Mouse (Mus musculus) T-helper 17 cell (primary cell): ENCODE data around the gene Dync1li1.
"Not testable (repeated sequence)": the region's sequence is repeated elsewhere in the genome, so short reads cannot be mapped to it uniquely, and the experiment has no call there.

Experiments used
- in situ Hi-C, 2 experiments: fragments of 300-600 bp; cut with MboI, MseI; formaldehyde crosslinking; loops; 1 replicate in 1 of 2; 2 replicates in 1 of 2; pipeline ENCODE4 v1.15.1; 2025; ENCODE audit warnings: high pct_unique_total_duplicates in 2 of 2

Gene Dync1li1

GRCm38 (mm10) chr9:114672703-114673561, 15.7 kb upstream of the Dync1li1 start:
- in situ Hi-C loops: no loop called here

DNA sequence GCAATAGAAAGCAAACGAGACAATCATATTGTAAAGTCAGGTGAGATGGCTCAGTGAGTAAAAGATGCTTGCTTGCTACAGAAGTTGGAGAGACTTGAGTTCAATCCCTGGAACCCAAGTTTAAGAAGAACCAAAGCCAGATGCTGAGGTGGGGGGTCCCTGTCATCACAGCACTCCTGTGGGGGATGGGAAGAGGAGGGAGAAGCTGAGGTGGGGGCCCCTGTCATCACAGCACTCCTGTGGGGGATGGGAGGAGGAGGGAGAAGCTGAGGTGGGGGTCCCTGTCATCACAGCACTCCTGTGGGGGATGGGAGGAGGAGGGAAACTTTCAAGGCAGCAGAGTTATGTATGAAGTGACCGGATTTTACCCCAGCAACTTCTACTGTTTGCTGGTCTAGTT, 15.0 kb upstream of the Dync1li1 start:
- in situ Hi-C loops: no loop called here

DNA sequence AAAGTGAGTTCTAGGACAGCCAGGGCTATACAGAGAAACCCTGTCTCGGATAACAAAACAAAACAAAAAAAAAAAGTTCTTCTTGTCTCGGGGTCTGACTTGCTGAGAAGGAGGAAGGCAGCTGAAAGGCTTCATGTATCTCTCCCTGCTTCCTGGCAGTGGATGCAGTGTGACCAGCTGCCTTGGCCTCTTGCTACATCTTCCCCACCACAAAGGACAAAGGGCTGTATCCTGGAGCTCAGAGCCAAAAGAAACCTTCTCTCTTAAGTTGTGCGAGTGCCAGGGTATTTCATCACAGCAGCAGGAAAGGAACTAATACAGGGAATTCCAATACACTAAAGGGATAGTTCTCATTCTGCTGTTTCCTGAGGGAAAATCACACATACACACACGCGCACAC, 10.0 kb upstream of the Dync1li1 start:
- in situ Hi-C loops: no loop called here

DNA sequence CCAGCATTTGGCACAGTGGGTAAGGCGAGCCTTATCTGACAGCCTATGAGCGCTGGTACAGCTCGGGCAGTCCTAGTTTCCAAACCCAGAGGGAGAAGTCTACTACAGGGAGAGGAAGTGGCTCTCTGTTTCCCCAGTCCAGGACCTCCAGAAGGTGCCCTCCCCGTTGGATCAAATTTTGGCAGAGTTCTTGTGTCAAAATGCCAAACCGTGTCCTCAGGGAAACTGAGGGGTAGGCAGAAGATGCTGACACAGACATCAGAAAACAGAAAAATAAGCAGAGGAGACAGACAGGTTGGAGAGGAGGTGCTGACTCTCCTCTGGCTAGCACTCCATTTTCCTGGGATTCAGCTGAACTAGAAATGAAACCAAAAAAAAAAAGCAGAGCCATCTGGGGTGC, 8.6 kb upstream of the Dync1li1 start:
- in situ Hi-C loops: no loop called here

- in situ Hi-C loops: no loop called here
Measured at GRCm38 (mm10) chr9:114680531-114680930, 8.1 kb upstream of the Dync1li1 start.

DNA sequence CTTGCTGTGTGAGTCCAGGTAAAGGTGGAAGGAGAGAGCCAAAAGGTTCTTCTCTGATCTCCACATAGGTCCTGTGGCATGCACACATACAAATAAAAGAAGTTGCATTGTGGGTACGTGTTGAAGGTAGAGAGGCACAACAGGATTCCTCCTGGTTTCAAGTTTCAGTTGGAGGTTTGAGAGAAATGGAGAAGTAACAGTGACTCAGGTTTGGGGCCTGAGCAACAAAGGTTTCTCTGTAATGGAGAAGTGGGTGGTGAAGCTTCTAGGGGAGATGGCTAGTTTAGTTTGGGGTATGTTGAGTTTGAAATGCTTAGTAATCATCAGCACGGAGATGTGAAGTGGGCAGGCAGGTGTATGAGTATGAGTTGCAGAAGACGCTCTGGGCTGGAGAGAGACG, 6.4 kb upstream of the Dync1li1 start:
- in situ Hi-C loops: no loop called here

DNA sequence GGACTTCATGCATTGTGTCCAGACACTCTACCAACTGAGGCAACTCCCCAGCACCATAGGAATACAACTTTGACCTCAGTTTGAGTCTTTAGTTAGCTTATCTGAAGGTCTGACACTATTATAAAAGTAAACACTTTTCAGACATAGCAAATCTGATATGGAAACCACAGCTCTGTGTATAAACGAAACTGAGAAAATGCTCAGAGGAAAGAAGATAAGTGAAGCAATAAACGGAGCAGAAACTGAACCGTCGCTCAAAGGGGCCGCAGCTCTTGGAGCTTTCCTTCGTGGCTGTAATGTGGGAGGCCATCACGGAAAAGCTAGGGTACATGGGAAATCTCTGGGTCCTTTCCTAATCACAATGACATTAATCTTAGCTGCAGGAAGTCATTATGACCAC, 2.3 kb upstream of the Dync1li1 start:
- in situ Hi-C loops: no loop called here

- in situ Hi-C loops: no loop called here
Measured at GRCm38 (mm10) chr9:114687639-114688038, 951 bp upstream of the Dync1li1 start.

DNA sequence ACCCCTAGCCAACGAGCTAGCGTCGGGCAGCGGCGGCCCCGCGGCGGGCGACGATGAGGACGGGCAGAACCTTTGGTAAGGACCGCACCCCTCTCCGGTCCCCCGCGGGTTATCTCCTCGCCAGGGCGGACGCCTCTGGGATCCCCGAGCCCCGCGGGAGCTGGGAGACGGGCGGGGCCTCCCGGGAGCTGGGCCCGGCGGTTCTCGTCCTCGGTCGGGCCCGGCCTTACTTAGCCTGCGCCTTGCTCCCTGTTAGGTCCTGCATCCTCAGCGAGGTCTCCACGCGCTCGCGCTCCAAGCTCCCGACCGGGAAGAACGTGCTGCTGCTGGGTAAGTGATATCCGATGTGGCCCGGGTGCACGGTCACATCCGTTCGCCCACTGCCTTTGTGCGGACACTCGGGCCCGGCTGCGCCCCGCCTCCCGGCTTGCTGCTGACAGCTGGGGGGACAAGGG, 390 bp downstream of the Dync1li1 start:
- in situ Hi-C loops: no loop called here

DNA sequence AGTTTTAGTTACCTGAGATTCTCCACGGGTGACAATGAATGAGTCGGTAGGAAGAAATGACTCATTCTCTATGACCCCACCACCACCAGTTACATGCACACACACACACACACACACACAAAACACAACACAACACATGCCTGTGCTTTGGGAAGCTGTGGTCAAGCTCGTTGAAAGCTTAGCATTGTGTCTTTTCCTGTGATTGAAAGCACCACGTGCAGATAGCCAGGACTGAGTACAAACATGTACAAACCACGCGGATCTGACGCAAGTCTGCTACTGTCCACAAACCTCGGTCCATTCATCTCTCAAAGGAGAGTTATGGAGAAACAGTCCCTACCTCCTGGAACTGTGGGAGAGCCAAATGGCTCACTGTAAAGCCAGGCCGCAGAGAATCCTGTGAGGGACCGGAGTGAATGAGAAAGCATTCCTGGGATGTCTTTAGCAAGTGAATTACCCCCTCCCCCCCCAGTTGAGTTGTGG, 1.6 kb downstream of the Dync1li1 start:
- in situ Hi-C loops: no loop called here

GRCm38 (mm10) chr9:114691112-114691511, 2.5 kb downstream of the Dync1li1 start:
- in situ Hi-C loops: no loop called here

DNA sequence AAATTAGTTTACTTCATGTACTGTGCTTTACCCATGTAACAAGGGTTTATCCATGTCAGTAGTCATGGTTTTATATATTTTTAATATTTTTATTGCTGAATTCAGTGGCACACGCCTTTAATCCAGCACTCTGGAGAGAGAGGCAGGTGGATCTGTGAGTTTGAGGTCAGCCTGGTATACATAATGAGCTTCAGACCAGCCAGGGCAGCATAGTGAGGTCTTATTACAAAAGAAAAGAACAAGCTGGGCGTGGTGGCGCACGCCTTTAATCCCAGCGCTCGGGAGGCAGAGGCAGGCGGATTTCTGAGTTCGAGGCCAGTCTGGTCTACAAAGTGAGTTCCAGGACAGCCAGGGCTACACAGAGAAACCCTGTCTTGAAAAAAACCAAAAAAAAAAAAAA, 7.1 kb downstream of the Dync1li1 start:
- in situ Hi-C loops: not testable (repeated sequence)

DNA sequence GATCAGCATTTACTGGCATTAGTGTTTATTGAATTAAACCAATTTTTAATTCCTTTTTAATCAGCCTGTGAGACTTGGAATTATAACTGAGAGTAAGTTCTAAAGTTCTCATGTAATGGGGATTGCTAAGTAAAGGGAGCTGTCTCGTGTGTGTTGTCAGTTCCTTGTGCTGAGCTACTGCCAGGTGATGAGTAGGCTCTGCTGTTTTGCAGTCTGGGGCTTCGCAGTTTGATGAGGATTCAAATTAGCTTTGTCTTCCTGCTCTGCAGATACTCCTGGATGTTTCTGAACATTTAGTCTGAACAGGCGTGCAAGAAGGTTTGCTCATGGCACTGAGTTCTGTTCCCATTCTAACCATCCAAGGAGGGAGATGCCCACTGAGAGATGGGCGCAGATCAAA, 8.5 kb downstream of the Dync1li1 start:
- in situ Hi-C loops: no loop called here

- in situ Hi-C loops: no loop called here
Measured at GRCm38 (mm10) chr9:114697926-114698325, 9.3 kb downstream of the Dync1li1 start.

GRCm38 (mm10) chr9:114699262-114699661, 10.7 kb downstream of the Dync1li1 start:
- in situ Hi-C loops: no loop called here

DNA sequence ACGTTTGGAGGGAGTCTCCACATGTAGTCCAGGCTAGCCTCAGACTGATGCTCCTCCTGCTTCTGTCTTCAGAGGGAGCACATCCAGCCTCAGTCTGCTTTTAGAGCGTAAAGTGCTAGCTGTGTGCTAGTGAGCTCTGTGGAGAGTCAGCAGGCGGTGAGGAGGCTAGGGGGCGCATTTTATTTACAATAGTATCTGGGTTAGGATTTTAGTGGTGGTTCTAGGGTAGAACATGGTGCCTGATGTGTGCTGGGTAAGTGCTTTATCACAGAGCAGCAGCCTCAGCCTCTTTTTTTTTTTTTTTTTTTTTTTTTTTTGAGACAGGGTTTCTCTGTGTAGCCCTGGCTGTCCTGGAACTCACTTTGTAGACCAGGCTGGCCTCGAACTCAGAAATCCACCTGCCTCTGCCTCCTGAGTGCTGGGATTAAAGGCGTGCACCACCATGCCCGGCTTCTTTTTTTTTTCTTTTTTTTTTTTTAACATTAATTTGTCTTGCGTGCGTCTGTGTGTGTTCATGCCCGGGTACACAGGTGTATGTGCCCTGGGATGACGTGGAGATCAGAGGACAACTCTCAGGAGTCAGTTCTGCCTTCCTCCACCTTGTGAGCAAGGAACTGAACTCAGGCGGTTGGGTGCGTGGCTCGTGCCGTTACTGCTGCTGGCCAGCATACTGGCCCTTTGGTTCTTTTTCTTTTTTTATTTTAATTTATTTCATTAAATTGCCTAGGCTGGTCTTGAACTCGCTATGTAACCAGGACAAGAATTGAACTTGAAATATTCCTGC, 11.5 kb downstream of the Dync1li1 start:
- in situ Hi-C loops: no loop called here

DNA sequence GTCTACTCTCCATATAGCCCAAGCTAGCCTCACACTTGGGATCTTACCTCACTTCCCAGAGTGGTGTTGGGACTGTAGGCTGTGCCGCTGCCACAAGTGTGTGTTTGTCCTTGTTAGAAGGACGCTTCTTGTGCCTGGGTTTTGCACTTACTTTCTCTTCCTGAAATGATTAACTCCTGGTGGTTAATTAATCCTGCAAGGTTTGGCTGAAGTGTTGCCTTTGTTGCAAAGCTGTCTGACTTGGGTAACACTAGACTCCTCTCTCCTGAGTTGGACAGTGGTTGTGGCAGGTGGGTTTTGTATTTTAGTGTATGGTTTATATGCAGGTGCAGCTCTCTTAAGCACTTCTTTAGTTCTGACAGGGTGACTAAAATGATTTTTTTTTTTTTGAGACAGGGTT, 12.4 kb downstream of the Dync1li1 start:
- in situ Hi-C loops: no loop called here

- in situ Hi-C loops: no loop called here
Measured at GRCm38 (mm10) chr9:114701921-114702320, 13.3 kb downstream of the Dync1li1 start.

GRCm38 (mm10) chr9:114707805-114708204, 19.2 kb downstream of the Dync1li1 start:
- in situ Hi-C loops: no loop called here

DNA sequence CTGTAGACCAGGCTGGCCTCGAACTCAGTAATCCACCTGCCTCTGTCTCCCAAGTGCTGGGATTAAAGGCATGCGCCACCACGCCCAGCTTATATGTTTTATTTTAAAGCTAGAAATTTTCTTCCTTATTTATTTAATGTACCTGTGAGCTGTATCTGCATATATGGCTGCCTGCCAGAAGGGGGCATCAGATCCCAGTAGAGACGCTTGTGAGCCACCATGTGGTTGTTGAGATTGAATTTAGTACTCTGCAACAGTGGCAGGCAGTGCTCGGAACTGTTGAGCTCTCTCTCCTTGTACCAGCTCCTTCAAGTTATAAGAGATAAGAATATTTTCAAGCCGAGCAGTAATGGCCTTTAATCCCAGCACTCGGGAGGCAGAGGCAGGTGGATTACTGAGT, 21.8 kb downstream of the Dync1li1 start:
- in situ Hi-C loops: no loop called here

DNA sequence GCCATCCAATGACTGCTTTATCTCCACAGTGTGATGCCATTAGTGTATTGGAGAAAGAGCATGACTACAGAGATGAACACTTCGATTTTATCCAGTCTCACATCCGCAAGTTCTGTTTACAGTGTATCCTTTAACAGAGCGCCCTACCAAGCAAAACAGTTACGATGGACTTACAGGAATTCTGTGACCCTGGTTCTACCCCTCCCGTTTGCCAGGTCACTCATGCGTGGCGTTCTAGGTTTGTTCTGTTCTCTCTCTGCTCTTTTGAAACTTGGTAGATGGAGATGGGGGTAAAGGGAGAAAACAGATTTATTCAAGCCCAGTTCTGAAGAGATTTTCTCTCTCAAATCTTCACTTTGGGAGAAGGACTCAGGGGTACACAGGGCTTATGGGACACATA, 24.9 kb downstream of the Dync1li1 start:
- in situ Hi-C loops: no loop called here

GRCm38 (mm10) chr9:114716677-114717331, 28.2 kb downstream of the Dync1li1 start:
- in situ Hi-C loops: no loop called here
